Mouse (Mus musculus): ENCODE data around the gene Cux2. TPM values are rescaled to one million over a fixed set of nuclear protein-coding genes. Genes with fewer than 3 reads are reported as not detected.
A peak's percentile ranks its signal among the peaks of the same experiment; 100 is the strongest.

Gene Cux2
- total RNA-seq, 2 experiments from 2014 or later: 30.8 to 31.3 TPM

DNA sequence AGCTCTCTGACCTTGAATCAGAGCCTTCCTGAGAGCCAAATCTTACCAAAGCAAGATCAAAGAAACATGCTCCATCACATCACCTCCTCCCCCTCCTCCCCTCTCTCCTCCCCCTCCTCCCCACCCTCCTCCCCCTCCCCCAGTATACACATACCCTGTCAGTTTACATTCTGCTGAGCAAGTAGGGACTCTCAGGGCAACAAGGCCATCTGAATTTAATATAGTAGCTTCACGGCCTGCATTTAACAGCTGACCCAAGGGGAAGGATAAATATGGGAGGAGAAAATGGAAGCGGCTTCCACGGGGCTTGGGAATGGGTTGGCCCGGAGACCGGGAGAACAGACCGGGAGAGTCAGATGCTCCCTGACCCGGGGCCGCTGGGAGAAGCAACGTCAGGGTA is 32.1 kb downstream of the Cux2 start:
- DNase-seq (ENCODE audit: low spot score in 2 of 2): no peak

GRCm38 (mm10) chr5:122017269-122017668 is 32.6 kb downstream of the Cux2 start:
- no peak for DNase-seq (ENCODE audit: low spot score in 2 of 2)

DNA sequence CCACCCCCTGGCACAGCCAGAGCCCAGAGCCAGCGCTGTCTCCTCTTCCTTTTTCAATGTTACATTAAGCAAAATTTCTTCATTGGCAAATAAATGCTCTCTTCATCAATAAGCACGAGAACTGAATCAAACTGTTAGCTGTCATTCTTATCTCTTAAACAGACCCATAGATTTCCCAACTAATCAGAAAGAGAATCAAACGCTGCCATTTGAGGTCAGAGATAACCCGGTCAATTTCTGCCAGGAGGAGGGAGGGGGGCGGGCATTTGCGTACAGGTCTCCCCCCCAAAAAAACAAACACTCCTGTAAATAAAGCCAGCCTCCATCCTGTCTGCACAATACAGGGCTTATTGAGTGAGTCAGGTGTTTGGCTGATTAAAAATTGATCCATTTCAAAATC is 33.2 kb downstream of the Cux2 start:
- no peak for DNase-seq (ENCODE audit: low spot score in 2 of 2)

GRCm38 (mm10) chr5:122015149-122015548 is 34.8 kb downstream of the Cux2 start:
- no peak for DNase-seq (ENCODE audit: low spot score in 2 of 2)

DNA sequence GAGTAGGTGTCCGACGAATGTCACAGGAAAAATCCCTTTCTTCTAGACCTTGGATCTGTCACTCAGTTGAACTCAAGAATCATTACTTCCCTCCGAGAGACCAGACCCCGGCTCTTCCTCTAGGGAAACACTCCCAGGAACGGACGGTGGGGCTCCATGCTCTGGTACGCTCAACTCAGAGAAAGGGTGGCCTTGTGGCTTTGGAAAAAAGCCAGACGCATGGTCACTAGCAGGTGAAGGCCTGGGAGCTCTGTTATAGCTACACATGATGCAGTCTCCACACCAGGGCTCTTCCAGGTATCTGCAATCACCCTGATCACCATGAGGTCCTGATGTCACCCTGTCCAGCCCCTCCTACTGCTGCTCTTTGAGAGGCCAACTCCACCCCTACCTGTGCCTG is 35.2 kb downstream of the Cux2 start:
- no peak for DNase-seq (ENCODE audit: low spot score in 2 of 2)

- no peak for DNase-seq (ENCODE audit: low spot score in 2 of 2)
Observed at GRCm38 (mm10) chr5:122011289-122011688, 38.6 kb downstream of the Cux2 start.

DNA sequence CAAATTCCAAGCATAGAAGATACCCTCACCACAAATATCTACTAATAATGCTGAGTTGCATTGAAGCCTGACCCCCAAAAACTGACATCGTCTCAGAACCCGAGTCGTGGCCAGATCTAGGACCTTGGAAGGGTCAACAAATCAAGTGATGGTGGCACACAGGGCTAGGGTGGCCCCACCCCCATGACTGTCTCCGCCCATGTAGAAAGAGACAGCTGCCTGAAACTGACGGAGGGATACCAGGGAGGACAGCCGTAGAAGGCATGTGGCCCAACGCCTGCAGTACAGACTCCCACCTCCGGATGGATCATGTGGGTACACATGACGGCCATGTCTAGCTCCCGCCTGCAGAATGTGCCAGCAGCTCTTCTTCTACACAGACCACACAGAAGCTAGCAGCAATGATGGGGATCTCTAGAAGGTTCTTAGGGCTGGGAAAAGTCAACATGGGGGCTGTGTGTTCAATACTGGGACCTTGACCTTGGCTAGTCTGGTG is 41.9 kb downstream of the Cux2 start:
- no peak for DNase-seq (ENCODE audit: low spot score in 2 of 2)

- no peak for DNase-seq (ENCODE audit: low spot score in 2 of 2)
Observed at GRCm38 (mm10) chr5:122003460-122003859, 46.4 kb downstream of the Cux2 start.

DNA sequence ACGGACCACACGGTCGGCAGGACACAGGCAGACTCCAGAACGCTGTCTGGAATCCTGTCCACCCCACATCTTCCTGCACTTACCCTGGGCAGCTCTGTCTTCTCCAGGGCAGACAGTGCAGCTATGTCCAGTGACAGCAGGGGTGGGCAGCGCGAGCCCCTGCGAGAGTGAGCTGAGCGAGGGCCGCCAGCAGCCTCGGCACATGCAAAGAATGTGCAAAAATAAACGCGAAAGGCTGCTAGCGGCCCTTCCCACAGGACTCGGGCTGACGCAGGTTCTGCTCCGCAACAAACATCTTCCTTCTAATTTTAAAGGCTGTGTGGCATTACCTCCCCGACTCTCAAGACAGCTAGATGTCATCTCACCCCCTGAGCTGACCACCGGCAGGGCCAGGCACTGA is 47.8 kb downstream of the Cux2 start:
- no peak for DNase-seq (ENCODE audit: low spot score in 2 of 2)

DNA sequence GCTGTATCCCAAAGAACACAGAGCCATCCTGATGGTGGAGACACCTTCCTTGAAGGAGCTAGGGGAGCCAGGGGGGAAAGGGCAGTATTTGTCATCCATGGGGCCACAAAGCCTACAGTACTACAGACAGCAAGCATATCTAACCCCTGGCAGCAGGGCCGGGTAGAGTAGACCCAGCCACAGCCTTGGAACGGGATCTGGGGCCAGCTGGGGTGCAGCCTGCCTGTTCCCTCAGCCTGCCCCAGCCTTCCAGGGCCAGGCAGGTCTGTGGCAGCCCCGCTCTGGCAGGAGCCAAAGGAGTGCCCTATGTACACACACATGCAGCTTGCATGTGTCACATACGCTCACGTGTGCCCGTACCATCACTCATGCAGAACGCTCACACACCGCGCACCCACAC is 48.6 kb downstream of the Cux2 start:
- no peak for DNase-seq (ENCODE audit: low spot score in 2 of 2)

GRCm38 (mm10) chr5:122000381-122000780 is 49.5 kb downstream of the Cux2 start:
- no peak for DNase-seq (ENCODE audit: low spot score in 2 of 2)

DNA sequence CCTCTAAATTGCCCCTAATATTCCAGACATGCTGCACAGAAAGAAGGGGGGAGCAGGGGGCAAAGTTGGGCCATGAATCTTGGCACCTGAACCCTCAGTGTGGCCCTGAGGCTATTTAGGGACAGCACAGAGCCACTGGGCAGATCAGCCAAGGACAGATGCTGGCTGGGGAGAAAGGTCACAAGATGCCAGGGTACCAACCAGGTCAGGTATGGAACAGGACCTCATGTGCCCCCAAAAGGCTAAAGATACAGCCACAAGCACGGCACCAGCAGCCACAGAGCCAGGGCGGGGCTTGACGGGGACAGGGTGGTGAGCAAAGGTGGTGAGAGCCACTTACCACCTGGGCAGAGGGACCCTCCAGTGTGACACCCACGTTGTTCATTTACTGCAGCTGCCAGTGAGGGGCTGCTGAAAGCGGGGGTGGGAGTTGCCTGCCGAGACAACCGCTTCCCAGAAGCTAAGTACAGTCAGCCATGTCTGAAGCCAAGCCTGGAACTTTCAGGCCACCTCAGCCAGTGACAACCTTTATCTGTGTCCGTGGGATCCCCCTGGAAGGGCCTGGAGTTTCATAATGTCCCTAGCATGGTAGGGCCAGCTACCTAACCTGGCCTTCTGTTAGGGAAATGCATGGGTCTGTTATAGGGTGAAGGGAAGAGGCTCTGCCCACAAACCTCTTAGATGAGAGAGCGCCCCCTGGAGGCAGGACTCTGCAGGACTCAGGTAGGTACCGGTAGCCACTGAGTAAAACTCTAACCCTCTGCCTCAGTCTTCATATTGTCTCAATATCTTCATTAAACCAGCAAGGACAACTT is 50.7 kb downstream of the Cux2 start:
- DNase-seq (ENCODE audit: low spot score in 2 of 2): peak in 1 of 2 experiments; percentile 58

GRCm38 (mm10) chr5:121998281-121998680 is 51.6 kb downstream of the Cux2 start:
- no peak for DNase-seq (ENCODE audit: low spot score in 2 of 2)

GRCm38 (mm10) chr5:121996701-121997100 is 53.2 kb downstream of the Cux2 start:
- no peak for DNase-seq (ENCODE audit: low spot score in 2 of 2)

GRCm38 (mm10) chr5:121994808-121995207 is 55.1 kb downstream of the Cux2 start:
- DNase-seq (ENCODE audit: low spot score in 2 of 2): no peak

GRCm38 (mm10) chr5:121991914-121992313 is 58.0 kb downstream of the Cux2 start:
- DNase-seq (ENCODE audit: low spot score in 2 of 2): no peak

DNA sequence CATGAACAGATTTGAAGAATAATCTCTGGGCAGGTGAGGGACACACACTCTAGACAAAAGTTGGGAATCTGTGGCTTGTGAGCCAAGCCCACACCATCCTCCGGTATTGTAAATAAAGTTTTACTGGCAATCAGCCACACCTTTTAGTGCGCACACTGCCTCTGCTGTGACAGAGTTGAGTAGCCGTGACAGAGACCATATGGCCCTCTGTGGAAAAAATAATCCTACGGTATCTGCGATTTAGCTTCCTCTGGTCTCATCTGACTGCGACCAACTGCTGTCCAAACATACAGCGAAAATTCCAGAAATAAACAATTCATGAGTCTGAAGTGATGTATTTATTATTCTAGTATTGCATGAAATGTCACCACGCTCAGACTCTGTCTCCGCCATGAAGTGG is 64.0 kb downstream of the Cux2 start:
- DNase-seq (ENCODE audit: low spot score in 2 of 2): no peak

DNA sequence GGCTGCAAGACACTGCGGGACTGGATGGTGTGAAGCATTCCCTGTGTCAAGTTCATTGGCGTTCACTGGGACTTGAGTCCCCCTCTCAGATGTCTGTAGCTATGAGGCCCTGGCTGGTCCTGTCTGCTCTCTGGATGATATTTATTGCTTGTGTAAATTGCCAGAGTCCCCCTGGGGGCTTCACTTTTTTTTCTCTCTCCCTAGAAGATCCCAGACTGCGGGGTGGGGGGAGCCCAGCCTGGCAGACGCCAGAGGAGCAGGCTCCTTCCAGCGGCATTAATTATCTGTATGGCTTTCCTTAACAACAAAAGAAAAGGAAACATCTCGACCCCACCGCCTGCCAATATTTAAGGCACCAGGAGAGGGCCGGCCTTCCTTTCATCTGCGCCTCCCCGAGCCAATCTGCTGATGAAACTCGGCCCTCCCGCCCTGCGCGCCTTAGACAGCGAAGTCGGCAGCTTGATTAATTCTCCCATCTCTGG is 68.2 kb downstream of the Cux2 start:
- DNase-seq (ENCODE audit: low spot score in 2 of 2): no peak

GRCm38 (mm10) chr5:121976331-121976730 is 73.6 kb downstream of the Cux2 start:
- DNase-seq (ENCODE audit: low spot score in 2 of 2): no peak

DNA sequence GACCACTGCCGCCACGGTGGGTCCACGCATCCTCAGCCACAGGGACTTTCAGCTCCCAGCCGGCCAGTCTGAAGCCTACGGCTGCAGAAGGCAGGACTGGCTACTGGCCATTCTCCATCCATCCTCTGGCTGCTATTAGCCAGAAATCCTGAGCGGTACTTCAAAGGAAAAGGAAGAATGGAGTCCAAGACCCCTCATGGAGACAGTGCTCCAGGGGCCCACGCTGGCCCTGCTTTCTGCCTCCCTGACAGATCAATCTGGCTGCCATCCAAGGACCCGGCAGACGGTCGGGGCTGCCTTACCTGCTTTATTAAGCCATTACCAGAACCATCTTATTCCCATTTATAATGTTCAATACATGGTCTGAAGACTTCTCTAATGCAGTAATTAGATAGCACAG is 76.4 kb downstream of the Cux2 start:
- DNase-seq (ENCODE audit: low spot score in 2 of 2): no peak

GRCm38 (mm10) chr5:121972680-121973192 is 77.2 kb downstream of the Cux2 start:
- DNase-seq (ENCODE audit: low spot score in 2 of 2): peak in 1 of 2 experiments; percentile 13

DNA sequence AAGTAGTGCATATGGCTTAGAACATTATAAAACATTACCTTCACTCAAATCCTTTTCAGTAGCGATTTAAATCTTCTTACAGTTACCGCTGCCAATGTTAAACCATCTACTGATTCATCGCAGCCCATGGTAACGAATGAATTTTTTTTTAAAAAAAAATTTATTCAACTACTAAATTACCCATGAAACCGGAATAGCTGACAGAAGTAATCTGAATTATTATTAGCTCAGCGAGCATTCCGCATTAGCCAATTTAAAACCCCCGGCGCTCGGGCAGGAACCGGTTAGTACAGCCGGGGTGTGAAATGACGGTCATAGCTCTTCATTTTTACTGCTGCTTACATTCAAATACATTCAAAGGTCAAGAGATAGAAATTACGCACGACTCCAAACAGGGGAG is 80.9 kb downstream of the Cux2 start:
- DNase-seq (ENCODE audit: low spot score in 2 of 2): peak in 1 of 2 experiments; percentile 14

- no peak for DNase-seq (ENCODE audit: low spot score in 2 of 2)
Observed at GRCm38 (mm10) chr5:121968416-121968815, 81.5 kb downstream of the Cux2 start.
